Mouse (Mus musculus): ENCODE measurements around the gene Hivep3. TPM values are rescaled to one million over a fixed set of nuclear protein-coding genes. Genes with fewer than 3 reads are reported as not detected.
A peak's percentile ranks its signal among the peaks of the same experiment; 100 is the strongest.

Hivep3 gene
- polyA plus RNA-seq, 1 experiment from 2014 or later: 4.5 TPM

GRCm38 (mm10) chr4:120129233-120129885 is 395.8 kb downstream of the Hivep3 start:
- Histone ChIP-seq H3K27me3 (no peaks in the 10 kb centered on the region), H3K4me3 (no peak overlapping the region), H3K9me3 (replicated peaks) (no peaks in the 10 kb centered on the region), H3K27ac (no peak overlapping the region), H3K9ac (no peak overlapping the region), H3K36me3 (no peaks in the 10 kb centered on the region), H3K4me2 (replicated peaks) (no peak overlapping the region), H3K4me1 (0 out of 2 replicates have a peak, but pooled peaks cover 4% of the 10 kb centered on the region)
- ATAC-seq (ENCODE audit: low FRiP score): peak; percentile 57
- whole genome bisulfite sequencing: 41% methylated on average over 4 of the region's 4 CpGs

GRCm38 (mm10) chr4:120130926-120131325 is 397.3 kb downstream of the Hivep3 start:
- Histone ChIP-seq H3K36me3 (no peaks in the 10 kb centered on the region), H3K4me2 (replicated peaks) (no peak overlapping the region), H3K4me1 (0 out of 2 replicates have a peak, but pooled peaks cover 4% of the 10 kb centered on the region), H3K27ac (no peak overlapping the region), H3K9ac (0 out of 2 replicates have a peak overlapping the region, but pooled peaks have one; percentile 13), H3K4me3 (no peak overlapping the region), H3K9me3 (replicated peaks) (no peaks in the 10 kb centered on the region), H3K27me3 (no peaks in the 10 kb centered on the region)
- ATAC-seq (ENCODE audit: low FRiP score): no peak
- 56% methylated on average over 4 of the region's 4 CpGs for WGBS

- H3K9ac ChIP-seq: no peak overlapping the region
- H3K27me3 ChIP-seq: no peaks in the 10 kb centered on the region
- no peaks in the 10 kb centered on the region for H3K9me3 ChIP-seq (replicated peaks)
- 0 out of 2 replicates have a peak, but pooled peaks cover 4% of the 10 kb centered on the region for H3K4me1 ChIP-seq
- no peak overlapping the region for H3K4me2 ChIP-seq (replicated peaks)
- WGBS: 82% methylated on average over 23 of the region's 24 CpGs
- no peak for ATAC-seq (ENCODE audit: low FRiP score)
- H3K36me3 ChIP-seq: no peaks in the 10 kb centered on the region
- H3K4me3 ChIP-seq: no peak overlapping the region
- H3K27ac ChIP-seq: no peak overlapping the region
Observed at GRCm38 (mm10) chr4:120131441-120132220, 398.0 kb downstream of the Hivep3 start.

DNA sequence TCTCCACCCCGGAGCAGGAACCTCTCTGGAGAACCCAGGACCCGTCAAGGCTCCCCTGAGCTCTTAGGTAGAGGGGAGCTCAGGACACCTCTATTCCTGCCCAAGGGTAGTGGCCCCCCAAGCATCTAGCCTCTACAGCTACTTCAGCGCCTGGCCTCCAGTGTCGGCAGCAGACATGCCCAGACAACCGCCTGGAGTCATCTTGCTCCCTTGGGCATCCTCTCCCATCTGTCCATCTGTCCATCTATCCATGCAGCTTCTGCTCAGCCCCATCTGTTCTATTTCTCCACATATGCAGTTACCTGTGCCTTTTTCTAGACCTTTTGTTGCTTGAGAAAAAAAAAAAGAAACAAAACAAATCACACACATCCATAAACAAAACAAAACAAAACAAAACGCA is 400.6 kb downstream of the Hivep3 start:
- no peak overlapping the region for H3K9ac ChIP-seq
- H3K27me3 ChIP-seq: no peaks in the 10 kb centered on the region
- whole genome bisulfite sequencing: 76% methylated on average over 6 of the region's 6 CpGs
- no peak for ATAC-seq (ENCODE audit: low FRiP score)
- no peak overlapping the region for H3K4me3 ChIP-seq
- no peaks in the 10 kb centered on the region for H3K9me3 ChIP-seq (replicated peaks)
- 0 out of 2 replicates have a peak, but pooled peaks cover 4% of the 10 kb centered on the region for H3K4me1 ChIP-seq
- H3K4me2 ChIP-seq (replicated peaks): no peak overlapping the region
- no peaks in the 10 kb centered on the region for H3K36me3 ChIP-seq
- H3K27ac ChIP-seq: no peak overlapping the region

DNA sequence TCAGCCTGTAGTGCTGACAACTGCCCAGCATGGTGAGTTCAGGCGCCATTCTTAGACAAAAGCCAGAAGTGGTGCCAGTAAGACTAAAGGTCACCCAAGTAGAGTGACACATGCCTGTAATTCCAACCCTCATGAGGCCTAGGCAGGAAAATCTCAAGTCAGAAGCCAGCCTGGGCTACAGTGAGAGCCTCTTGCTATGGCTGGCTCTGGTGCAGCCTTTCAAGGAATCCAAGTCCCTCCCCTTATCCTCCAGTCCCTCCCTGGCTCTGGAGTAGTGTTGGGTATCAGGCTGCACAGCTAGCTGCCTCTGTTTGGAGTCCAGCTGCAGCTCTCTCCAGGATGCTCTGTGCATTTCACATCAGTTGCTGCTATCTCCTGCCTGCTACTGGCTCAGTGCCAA is 408.2 kb downstream of the Hivep3 start:
- no peaks in the 10 kb centered on the region for H3K4me1 ChIP-seq
- no peaks in the 10 kb centered on the region for H3K36me3 ChIP-seq
- no peaks in the 10 kb centered on the region; the same call in 1 of the 2 replicates for H3K27me3 ChIP-seq
- no peak overlapping the region for H3K27ac ChIP-seq
- no peak overlapping the region for H3K4me2 ChIP-seq (replicated peaks)
- no peak for ATAC-seq (ENCODE audit: low FRiP score)
- H3K9me3 ChIP-seq (replicated peaks): no peaks in the 10 kb centered on the region
- no peak overlapping the region for H3K9ac ChIP-seq
- no peak overlapping the region for H3K4me3 ChIP-seq
- WGBS: 68% methylated on average over 1 of the region's 1 CpGs

DNA sequence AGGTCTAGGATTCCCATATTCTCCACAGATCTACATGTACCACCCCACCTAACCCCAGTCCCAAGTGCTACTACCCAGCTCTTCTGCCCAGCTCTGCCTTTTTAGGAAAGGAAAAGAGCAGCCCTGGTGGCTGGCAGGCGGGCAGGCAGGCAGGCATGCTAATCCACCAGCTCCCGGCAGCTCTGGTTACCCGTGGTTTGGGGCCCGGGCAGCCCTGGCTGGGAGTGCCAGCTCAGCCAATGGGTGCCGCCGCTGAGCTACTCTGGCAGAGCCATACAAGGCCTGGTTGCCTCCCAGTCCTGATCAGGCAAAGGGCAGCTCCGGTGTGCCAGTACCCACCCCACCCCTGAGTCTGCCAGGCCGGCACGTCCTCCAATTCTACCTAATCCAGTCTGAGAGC is 409.3 kb downstream of the Hivep3 start:
- no peak overlapping the region for H3K9ac ChIP-seq
- H3K27me3 ChIP-seq: no peaks in the 10 kb centered on the region; the same call in 1 of the 2 replicates
- H3K4me3 ChIP-seq: no peak overlapping the region
- 86% methylated on average over 9 of the region's 9 CpGs for WGBS
- no peaks in the 10 kb centered on the region for H3K4me1 ChIP-seq
- H3K9me3 ChIP-seq (replicated peaks): no peaks in the 10 kb centered on the region
- no peaks in the 10 kb centered on the region for H3K36me3 ChIP-seq
- no peak for ATAC-seq (ENCODE audit: low FRiP score)
- no peak overlapping the region for H3K4me2 ChIP-seq (replicated peaks)
- no peak overlapping the region for H3K27ac ChIP-seq

DNA sequence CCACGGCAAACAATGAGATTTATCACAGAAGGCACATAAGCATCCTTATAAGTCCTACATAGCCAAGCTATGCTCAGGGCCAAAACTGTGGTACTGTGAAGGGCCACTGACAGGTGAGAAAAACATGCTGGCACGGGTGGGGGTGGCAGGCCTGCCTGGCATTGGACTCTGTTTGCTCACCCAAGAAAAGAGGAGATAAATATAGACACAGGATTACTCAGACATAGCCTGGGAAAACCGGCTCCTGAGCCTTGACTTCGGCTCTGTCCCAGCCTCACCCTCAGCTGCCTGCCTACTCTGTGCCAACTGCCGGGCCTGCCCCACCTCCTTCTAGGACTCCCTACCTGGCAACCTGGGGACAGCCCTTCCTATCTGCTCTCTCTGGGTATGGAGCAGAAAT is 410.8 kb downstream of the Hivep3 start:
- 92% methylated on average over 5 of the region's 5 CpGs for WGBS
- Histone ChIP-seq H3K27ac (no peak overlapping the region), H3K9ac (no peak overlapping the region), H3K36me3 (no peaks in the 10 kb centered on the region), H3K9me3 (replicated peaks) (no peaks in the 10 kb centered on the region), H3K4me1 (peaks cover 6% of the 10 kb centered on the region), H3K4me3 (no peak overlapping the region), H3K27me3 (peaks cover 13% of the 10 kb centered on the region; the same call in 1 of the 2 replicates), H3K4me2 (replicated peaks) (no peak overlapping the region)
- ATAC-seq (ENCODE audit: low FRiP score): no peak

- Histone ChIP-seq H3K9ac (no peak overlapping the region), H3K4me3 (no peak overlapping the region), H3K4me2 (replicated peaks) (no peak overlapping the region), H3K9me3 (replicated peaks) (no peaks in the 10 kb centered on the region), H3K36me3 (no peaks in the 10 kb centered on the region), H3K27ac (no peak overlapping the region), H3K4me1 (peaks cover 6% of the 10 kb centered on the region), H3K27me3 (peaks cover 21% of the 10 kb centered on the region)
- WGBS: 81% methylated on average over 8 of the region's 8 CpGs
- no peak for ATAC-seq (ENCODE audit: low FRiP score)
Observed at GRCm38 (mm10) chr4:120145931-120146330, 412.3 kb downstream of the Hivep3 start.

DNA sequence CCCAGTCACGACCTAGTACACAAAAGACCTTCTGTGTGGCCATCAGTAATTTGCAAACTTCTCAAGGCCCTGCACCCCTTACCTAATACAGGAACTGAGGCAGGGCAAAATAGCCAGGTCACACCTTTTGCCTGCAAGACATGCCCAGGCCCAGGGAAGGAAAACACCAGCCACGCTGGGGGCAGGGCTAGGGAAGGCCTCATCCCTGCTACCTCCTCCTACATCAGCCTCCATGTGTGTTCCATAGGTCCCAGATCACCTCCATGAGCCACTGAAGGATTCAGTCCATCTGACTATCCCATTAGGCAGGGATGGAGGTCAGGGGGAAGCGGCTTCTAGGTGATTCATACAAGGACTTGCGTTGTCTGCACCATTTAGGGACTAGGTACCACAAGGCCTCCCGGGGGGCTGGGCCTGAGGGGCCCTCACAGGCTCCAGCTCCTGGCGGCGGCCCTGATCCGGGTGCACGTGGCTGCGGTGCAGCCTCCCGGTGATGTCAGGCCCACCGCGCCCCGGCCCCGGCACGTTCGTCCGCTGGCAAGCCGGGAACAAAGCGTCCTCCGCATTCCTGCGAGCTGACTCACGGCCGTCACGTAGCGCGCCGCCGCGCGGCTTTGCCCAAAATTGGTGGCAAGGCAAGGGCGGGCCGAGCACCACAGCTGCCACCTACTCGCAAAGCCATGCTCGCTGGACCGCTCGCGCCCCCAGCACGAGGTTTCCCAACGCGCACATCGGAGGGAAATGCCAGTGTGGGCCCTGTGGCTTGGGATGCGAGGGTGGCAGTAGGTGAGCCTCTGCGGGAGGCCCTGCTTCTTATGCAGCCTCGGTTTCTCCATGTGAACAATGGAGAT is 414.9 kb downstream of the Hivep3 start:
- Histone ChIP-seq H3K9ac (peak overlapping the region; percentile 59), H3K27ac (no peak overlapping the region), H3K4me1 (peaks cover 6% of the 10 kb centered on the region), H3K9me3 (replicated peaks) (no peaks in the 10 kb centered on the region), H3K27me3 (peaks cover 21% of the 10 kb centered on the region), H3K4me3 (peak overlapping the region; percentile 21), H3K4me2 (replicated peaks) (peak overlapping the region; percentile 54), H3K36me3 (no peaks in the 10 kb centered on the region)
- peak; percentile 71 for ATAC-seq (ENCODE audit: low FRiP score)
- WGBS: 5% methylated on average over 45 of the region's 45 CpGs

DNA sequence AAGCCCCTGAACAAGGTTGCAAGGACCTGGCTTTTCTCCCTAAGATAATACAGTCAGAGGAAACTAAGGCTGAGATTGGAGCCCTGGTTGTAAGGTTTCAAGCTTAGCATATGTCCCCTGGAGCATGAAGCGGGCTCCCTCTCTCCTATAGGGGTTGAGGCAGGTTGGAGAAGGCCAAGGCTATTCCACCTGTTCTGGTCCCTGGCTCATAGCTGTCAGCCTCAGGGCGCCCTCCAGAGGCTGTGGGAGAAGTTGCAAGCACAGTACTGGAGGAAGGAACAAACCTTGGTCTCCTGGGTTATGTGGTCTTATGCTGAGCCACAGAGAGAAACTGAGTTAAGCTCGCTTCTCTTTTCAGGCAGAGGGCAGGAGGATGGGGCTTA is 415.5 kb downstream of the Hivep3 start:
- no peaks in the 10 kb centered on the region for H3K36me3 ChIP-seq
- H3K9ac ChIP-seq: peak overlapping the region; percentile 59; the same call in 1 of the 2 replicates
- peak overlapping the region; percentile 54 for H3K4me2 ChIP-seq (replicated peaks)
- no peaks in the 10 kb centered on the region for H3K9me3 ChIP-seq (replicated peaks)
- peaks cover 6% of the 10 kb centered on the region for H3K4me1 ChIP-seq
- peak overlapping the region; percentile 21 for H3K4me3 ChIP-seq
- 35% methylated on average over 3 of the region's 3 CpGs for WGBS
- H3K27me3 ChIP-seq: peaks cover 21% of the 10 kb centered on the region
- peak; percentile 68 for ATAC-seq (ENCODE audit: low FRiP score)
- no peak overlapping the region for H3K27ac ChIP-seq

GRCm38 (mm10) chr4:120150345-120150920 is 416.8 kb downstream of the Hivep3 start:
- H3K9ac ChIP-seq: no peak overlapping the region
- H3K4me3 ChIP-seq: no peak overlapping the region
- 54% methylated on average over 6 of the region's 6 CpGs for WGBS
- peaks cover 6% of the 10 kb centered on the region for H3K4me1 ChIP-seq
- H3K36me3 ChIP-seq: no peaks in the 10 kb centered on the region
- H3K4me2 ChIP-seq (replicated peaks): no peak overlapping the region
- H3K27me3 ChIP-seq: peaks cover 21% of the 10 kb centered on the region
- no peak for ATAC-seq (ENCODE audit: low FRiP score)
- no peaks in the 10 kb centered on the region for H3K9me3 ChIP-seq (replicated peaks)
- H3K27ac ChIP-seq: no peak overlapping the region

DNA sequence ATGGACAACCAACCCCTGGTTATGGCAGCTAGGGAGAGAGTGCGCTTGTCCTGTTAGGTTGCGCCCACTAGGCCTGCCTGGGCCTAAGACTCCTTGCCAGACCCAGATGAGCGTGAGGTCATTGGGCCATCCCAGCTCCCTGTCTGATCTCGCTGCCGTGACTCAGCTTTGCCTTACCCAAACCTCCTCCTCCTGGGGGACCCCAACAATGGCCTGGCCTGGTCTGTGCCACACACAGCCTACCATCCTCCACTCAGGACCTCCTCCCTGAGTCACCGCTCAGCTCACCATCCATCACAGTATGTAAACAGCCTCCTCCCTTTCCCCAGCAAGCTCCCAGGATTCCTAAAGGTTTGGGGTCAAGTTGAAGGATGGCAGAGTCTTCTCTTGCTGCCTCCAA is 418.3 kb downstream of the Hivep3 start:
- H3K4me3 ChIP-seq: no peak overlapping the region
- no peak for ATAC-seq (ENCODE audit: low FRiP score)
- 77% methylated on average over 6 of the region's 6 CpGs for WGBS
- peaks cover 6% of the 10 kb centered on the region for H3K4me1 ChIP-seq
- H3K27ac ChIP-seq: no peak overlapping the region
- H3K4me2 ChIP-seq (replicated peaks): no peak overlapping the region
- H3K27me3 ChIP-seq: peaks cover 21% of the 10 kb centered on the region
- no peaks in the 10 kb centered on the region for H3K9me3 ChIP-seq (replicated peaks)
- H3K9ac ChIP-seq: no peak overlapping the region
- H3K36me3 ChIP-seq: no peaks in the 10 kb centered on the region
